Mouse (Mus musculus) erythroblast, embryonic 14.5 days (primary cell): ENCODE data around the gene Slc17a8.

Source experiments
- GATA1 ChIP-seq: IDR thresholded peaks from 2 replicates; pipeline ENCODE4 v1.6.1; 2012; ENCODE audit warnings: low read length, inconsistent platforms, mixed read lengths
- TAL1 ChIP-seq: IDR thresholded peaks from 3 replicates; pipeline ENCODE4 v1.6.1; 2012; ENCODE audit warnings: low read length, inconsistent platforms, mixed read lengths

GRCm38 (mm10) chr10:89551657-89552056, 69.4 kb downstream of the Slc17a8 start:
- no peak for TF ChIP-seq GATA1
- TF ChIP-seq TAL1, result no peak
